Mouse (Mus musculus) lung, postnatal 0 days (tissue): ENCODE measurements around the gene Ctsd. TPM values are rescaled to one million over a fixed set of nuclear protein-coding genes. Genes with fewer than 3 reads are reported as not detected.
"Not testable (repeated sequence)": the region's sequence is repeated elsewhere in the genome, so short reads cannot be mapped to it uniquely, and the experiment has no call there.

Experiments used
- ATAC-seq: fragments of 200-750 bp; cut with Nextera tagmentation; 2 replicates; pipeline ENCODE4 v1.8.0; 2017; ENCODE audit warnings: moderate library complexity
- DNase-seq: peaks from one replicate; pipeline ENCODE4 v3.0.0-alpha.2; 2016; ENCODE audit warnings: low spot score
- H3K27ac ChIP-seq: fragments of 300-500 bp; sonication (generic); 2 replicates; pipeline ENCODE4 v1.5.1; 2014; ENCODE audit warnings: antibody characterized with exemption, mild to moderate bottlenecking, low read length, mixed read lengths
- H3K27me3 ChIP-seq: fragments of 300-500 bp; sonication (generic); replicated peaks from 2 replicates; pipeline ENCODE4 v1.6.1; 2014; ENCODE audit warnings: low read length, mixed read lengths; ENCODE audit not compliant: insufficient read depth
- H3K36me3 ChIP-seq: fragments of 300-500 bp; sonication (generic); 2 replicates; pipeline ENCODE4 v1.6.1; 2014; ENCODE audit warnings: low read length, mixed read lengths; ENCODE audit not compliant: insufficient read depth
- H3K4me1 ChIP-seq: fragments of 300-500 bp; sonication (generic); 2 replicates; pipeline ENCODE4 v1.6.1; 2014; ENCODE audit warnings: antibody characterized with exemption, low read depth, low read length, mixed read lengths; ENCODE audit not compliant: insufficient read depth
- H3K4me2 ChIP-seq: fragments of 300-500 bp; sonication (generic); replicated peaks from 2 replicates; pipeline ENCODE4 v1.6.1; 2014; ENCODE audit warnings: low read depth, mild to moderate bottlenecking, low read length, moderate library complexity, mixed read lengths
- H3K4me3 ChIP-seq: fragments of 300-500 bp; sonication (generic); 2 replicates; pipeline ENCODE4 v1.5.1; 2014; ENCODE audit warnings: low read depth, low read length
- H3K9ac ChIP-seq: fragments of 300-500 bp; sonication (generic); replicated peaks from 2 replicates; pipeline ENCODE4 v1.6.1; 2014; ENCODE audit warnings: low read depth, mild to moderate bottlenecking
- H3K9me3 ChIP-seq: fragments of 300-500 bp; sonication (generic); 2 replicates; pipeline ENCODE4 v1.6.1; 2016; ENCODE audit warnings: low read length, mixed read lengths
- CTCF ChIP-seq: IDR thresholded peaks from 2 replicates; pipeline ENCODE4 v1.5.1; 2016; ENCODE audit warnings: antibody characterized with exemption, mild to moderate bottlenecking
- EP300 ChIP-seq: IDR thresholded peaks from 2 replicates; pipeline ENCODE4 v1.6.1; 2016; ENCODE audit warnings: antibody characterized with exemption, mild to moderate bottlenecking, control low read depth
- WGBS: fragments of 180-500 bp; shearing (Covaris S2); extraction: QIAGEN DNeasy Blood & Tissue Kit; methylation state at CpG from one replicate; pipeline ENCODE4 v1.1.7; 2014; 5-methylcytosine and 5-hydroxymethylcytosine counted together
- polyA plus RNA-seq: library from polyadenylated mRNA; unstranded; fragments of >200 nt; fragmentation: Nextera tagmentation; extraction: Ambion mirVana; gene quantifications from 2 replicates; pipeline ENCODE4 v1.2.1, GENCODE M21; 2015

Gene Ctsd
- polyA plus RNA-seq, 1 experiment from 2014 or later: 481 TPM

DNA sequence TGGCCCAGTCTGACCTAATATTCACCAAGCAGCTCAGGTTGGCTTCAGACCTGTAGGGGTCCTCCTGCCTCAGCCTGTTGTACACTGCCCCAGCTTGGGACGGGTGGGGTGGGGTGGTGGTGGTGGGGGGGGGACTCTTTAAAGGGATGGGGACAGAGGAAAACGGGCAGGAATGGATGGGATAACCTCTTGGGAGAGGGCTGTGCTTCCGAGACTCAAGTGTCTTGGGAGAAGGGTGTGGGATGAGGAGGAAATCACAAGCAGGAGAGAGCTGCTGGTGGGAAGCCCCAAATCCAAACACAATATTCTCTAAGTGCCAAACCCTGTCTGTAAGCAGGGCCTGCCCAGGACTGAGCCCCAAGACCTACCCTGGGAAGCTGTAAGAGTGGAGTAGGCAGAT lies 28.4 kb upstream of the Ctsd start:
- Histone ChIP-seq H3K27ac (no peak overlapping the region), H3K36me3 (no peaks in the 10 kb centered on the region), H3K27me3 (no peaks in the 10 kb centered on the region), H3K4me3 (no peak overlapping the region), H3K4me1 (no peaks in the 10 kb centered on the region), H3K9me3 (no peaks in the 10 kb centered on the region), H3K4me2 (no peak overlapping the region), H3K9ac (no peak overlapping the region)
- ATAC-seq: no peak
- TF ChIP-seq EP300: no peak
- TF ChIP-seq CTCF: no peak
- 57% methylated on average over 3 of the region's 3 CpGs for WGBS
- no peak for DNase-seq

DNA sequence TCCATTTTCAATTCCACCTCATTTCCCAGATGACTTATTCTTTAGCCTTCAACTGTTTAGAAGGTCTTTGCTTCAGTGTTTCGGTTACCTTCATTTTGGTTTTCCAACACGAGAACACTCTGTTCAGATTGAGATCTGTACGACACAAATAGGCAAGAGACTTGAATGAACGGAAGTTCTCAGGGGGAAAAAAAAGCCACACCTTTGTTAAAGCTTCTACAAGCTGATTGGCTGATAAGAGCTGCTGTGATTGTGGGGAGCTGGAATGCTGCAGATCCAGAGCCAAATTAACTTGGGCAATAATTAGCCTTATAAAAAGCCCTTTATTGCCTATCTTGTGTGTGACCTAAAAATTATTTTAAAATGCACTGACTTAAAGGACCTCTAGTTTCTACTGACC lies 27.5 kb upstream of the Ctsd start:
- Histone ChIP-seq H3K9ac (no peak overlapping the region), H3K27me3 (no peaks in the 10 kb centered on the region), H3K27ac (no peak overlapping the region), H3K36me3 (no peaks in the 10 kb centered on the region), H3K9me3 (no peaks in the 10 kb centered on the region), H3K4me3 (no peak overlapping the region), H3K4me2 (no peak overlapping the region), H3K4me1 (no peaks in the 10 kb centered on the region)
- TF ChIP-seq EP300 (peak; percentile 79), CTCF (no peak)
- ATAC-seq (peak; percentile 14; the same call in 1 of the 2 replicates), DNase-seq (no peak)
- 25% methylated on average over 4 of the region's 4 CpGs for WGBS

DNA sequence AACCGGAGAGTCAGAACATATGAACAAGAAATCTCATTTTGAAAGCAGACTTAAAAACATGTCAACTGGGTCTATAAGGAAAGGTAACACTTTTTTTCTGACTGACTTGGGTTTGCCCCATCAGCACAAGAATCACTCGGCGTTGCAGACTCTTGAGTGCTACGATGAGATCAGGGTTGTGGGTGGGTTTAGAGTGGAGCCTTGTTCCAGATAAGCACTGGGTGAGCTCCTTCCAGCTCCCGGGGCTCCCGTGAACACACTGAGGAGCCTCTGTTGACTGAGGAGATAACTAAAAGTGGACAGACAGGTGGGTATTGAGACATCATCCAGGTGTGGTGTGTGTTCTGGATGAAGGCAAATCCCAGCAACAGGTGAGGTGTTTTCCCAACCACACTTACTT lies 25.4 kb upstream of the Ctsd start:
- H3K27ac ChIP-seq: no peak overlapping the region
- H3K27me3 ChIP-seq: no peaks in the 10 kb centered on the region
- H3K4me1 ChIP-seq: no peaks in the 10 kb centered on the region
- no peak overlapping the region for H3K9ac ChIP-seq
- TF ChIP-seq CTCF (no peak), EP300 (no peak)
- H3K36me3 ChIP-seq: no peaks in the 10 kb centered on the region
- no peak for DNase-seq
- H3K9me3 ChIP-seq: no peaks in the 10 kb centered on the region
- H3K4me2 ChIP-seq: no peak overlapping the region
- no peak overlapping the region for H3K4me3 ChIP-seq
- 64% methylated on average over 6 of the region's 6 CpGs for WGBS
- ATAC-seq: no peak

DNA sequence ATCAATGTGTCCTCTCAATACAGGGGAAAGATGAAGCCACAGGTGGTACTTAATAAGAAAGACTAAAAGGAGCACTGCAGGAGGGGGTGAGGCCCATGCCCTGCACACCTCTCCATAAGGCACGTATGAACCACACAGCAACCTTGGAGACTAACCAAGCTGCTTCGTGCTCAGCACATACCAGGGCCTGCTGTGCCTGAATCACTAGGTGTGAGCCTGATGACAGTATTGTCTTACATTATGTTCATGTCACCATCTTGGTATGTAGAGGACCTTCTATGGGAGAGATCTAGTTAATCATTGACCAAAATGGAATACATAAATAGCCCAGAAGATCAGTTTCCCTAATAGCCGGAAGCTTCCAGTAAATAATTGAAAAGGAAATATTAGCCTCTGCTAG lies 21.8 kb upstream of the Ctsd start:
- H3K27me3 ChIP-seq: no peaks in the 10 kb centered on the region
- no peak overlapping the region for H3K4me2 ChIP-seq
- H3K4me3 ChIP-seq: no peak overlapping the region
- no peak for ATAC-seq
- H3K36me3 ChIP-seq: no peaks in the 10 kb centered on the region
- DNase-seq: no peak
- no peaks in the 10 kb centered on the region for H3K4me1 ChIP-seq
- 59% methylated on average over 3 of the region's 3 CpGs for WGBS
- no peak for TF ChIP-seq EP300
- TF ChIP-seq CTCF: no peak
- H3K9ac ChIP-seq: no peak overlapping the region
- no peak overlapping the region for H3K27ac ChIP-seq
- H3K9me3 ChIP-seq: no peaks in the 10 kb centered on the region

DNA sequence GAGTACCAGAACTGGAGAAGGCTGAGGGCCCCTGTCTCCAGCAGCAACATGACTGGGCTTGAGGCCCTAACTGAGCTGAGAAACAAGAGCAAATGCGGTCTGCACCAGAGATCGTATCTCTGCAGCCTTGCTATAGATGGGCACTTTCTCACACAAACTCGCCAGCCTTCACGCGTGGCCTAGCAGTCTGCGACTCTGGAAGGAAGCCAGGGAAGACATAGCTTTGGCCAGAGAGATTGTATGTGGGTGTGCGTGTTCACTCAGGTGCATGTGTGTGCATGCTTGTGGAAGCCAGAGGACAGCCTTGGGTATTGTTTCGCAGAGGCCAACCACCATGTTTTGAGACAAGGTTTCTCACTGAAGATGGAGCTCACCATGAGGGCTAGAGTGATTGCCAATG lies 20.8 kb upstream of the Ctsd start:
- TF ChIP-seq EP300 (no peak), CTCF (no peak)
- WGBS: 91% methylated on average over 8 of the region's 8 CpGs
- Histone ChIP-seq H3K4me2 (no peak overlapping the region), H3K4me3 (no peak overlapping the region), H3K27ac (no peak overlapping the region), H3K27me3 (no peaks in the 10 kb centered on the region), H3K4me1 (no peaks in the 10 kb centered on the region), H3K9ac (no peak overlapping the region), H3K9me3 (no peaks in the 10 kb centered on the region), H3K36me3 (no peaks in the 10 kb centered on the region)
- no peak for ATAC-seq
- DNase-seq: no peak

DNA sequence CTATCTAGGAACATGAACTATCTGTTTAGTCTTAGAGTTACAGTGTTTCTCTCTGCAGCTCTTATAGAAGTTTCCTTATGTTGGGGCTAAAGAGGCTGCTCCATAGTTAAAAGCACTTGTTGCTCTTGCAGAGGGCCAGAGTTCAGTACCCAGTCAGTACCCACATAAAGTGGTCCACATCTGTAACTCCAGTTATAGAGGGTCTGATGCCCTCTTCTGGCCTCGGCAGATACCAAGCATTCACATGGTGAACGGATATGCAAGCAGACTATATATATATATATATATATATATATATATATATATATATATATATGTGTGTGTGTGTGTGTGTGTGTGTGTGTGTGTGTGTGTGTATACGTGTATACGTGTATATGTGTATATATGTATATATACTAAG lies 20.1 kb upstream of the Ctsd start:
- no peak for DNase-seq

DNA sequence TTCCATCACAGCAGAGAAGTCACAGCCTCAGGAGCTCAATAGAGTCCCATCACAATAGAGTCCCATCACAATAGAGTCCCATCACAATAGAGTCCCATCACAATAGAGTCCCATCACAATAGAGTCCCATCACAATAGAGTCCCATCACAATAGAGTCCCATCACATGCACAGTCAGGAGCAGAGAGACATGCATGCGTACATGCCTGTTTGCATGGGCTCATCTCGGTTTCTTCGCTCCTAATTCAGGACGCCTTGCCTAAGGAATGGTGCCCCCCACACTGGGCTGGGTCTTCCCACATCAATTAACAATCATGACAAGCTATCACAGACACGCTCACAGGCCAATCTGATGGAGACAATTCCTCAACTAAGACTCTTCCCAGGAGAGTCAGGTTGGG lies 17.3 kb upstream of the Ctsd start:
- 88% methylated on average over 5 of the region's 5 CpGs for WGBS
- not testable (repeated sequence) for DNase-seq, H3K4me1 ChIP-seq, H3K27me3 ChIP-seq, H3K4me3 ChIP-seq, ATAC-seq, H3K9me3 ChIP-seq, H3K4me2 ChIP-seq, H3K9ac ChIP-seq, H3K36me3 ChIP-seq, H3K27ac ChIP-seq

More for the DNA sequence above, 20.1 kb upstream of the Ctsd start:
- Histone ChIP-seq H3K36me3 (no peaks in the 10 kb centered on the region), H3K4me1 (no peaks in the 10 kb centered on the region), H3K27me3 (no peaks in the 10 kb centered on the region), H3K27ac (no peak overlapping the region), H3K4me3 (no peak overlapping the region), H3K9me3 (no peaks in the 10 kb centered on the region), H3K4me2 (no peak overlapping the region), H3K9ac (no peak overlapping the region)
- TF ChIP-seq CTCF (no peak), EP300 (no peak)
- no peak for ATAC-seq
- 59% methylated on average over 4 of the region's 4 CpGs for WGBS
